Mouse (Mus musculus) adrenal gland, postnatal 25 days (tissue): ENCODE measurements around the gene Ppfia3. TPM values are rescaled to one million over a fixed set of nuclear protein-coding genes. Genes with fewer than 3 reads are reported as not detected.
"Not testable (repeated sequence)": the region's sequence is repeated elsewhere in the genome, so short reads cannot be mapped to it uniquely, and the experiment has no call there.

ENCODE experiments used
- DNase-seq: peaks from one replicate; pipeline ENCODE4 v3.0.0; 2021; ENCODE audit warnings: mixed read lengths
- total RNA-seq: library from RNA; stranded (reverse); gene quantifications from 2 replicates; pipeline ENCODE4 v1.2.3, GENCODE M21; 2021

Gene Ppfia3
- total RNA-seq, 1 experiment from 2014 or later: 2.9 TPM

DNA sequence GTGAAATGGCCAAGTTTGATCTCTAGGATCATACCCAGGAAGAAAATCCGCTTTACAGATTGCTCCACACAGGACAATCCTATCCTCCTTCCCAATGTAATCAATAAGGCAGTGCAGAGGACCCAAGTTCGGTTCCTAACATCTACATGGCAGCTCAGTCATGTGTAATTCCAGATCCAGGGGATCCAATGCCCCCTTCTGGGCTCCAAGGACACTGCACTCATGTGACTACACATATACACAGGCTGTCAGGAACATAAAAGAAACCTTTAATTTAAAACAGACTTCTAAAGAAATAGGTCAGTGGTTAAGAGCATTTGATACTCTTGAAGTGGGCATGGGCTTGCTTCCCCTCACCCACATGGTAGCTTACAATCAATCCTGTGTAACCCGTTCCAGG, 19.3 kb upstream of the Ppfia3 start:
- no peak for DNase-seq

GRCm38 (mm10) chr7:45376057-45376456, 9.2 kb upstream of the Ppfia3 start:
- no peak for DNase-seq

DNA sequence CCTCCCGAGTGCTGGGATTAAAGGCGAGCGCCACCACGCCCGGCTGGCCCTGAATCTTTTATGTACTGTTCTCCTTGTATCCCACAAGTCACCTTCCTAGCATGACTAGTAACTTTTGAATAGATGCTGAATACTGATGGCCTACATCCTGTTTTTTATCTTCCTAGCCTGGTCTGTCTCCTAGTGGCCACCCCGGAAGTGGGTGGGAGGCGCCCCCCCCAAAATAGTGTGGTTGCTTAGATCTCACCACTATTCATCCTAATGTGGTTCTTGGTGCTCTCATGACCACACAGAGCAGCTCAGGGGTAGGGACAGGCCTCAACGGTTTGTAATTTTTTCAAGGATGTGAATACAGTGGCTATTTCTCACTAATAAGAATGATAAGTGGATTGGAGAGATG, 7.8 kb upstream of the Ppfia3 start:
- no peak for DNase-seq

DNA sequence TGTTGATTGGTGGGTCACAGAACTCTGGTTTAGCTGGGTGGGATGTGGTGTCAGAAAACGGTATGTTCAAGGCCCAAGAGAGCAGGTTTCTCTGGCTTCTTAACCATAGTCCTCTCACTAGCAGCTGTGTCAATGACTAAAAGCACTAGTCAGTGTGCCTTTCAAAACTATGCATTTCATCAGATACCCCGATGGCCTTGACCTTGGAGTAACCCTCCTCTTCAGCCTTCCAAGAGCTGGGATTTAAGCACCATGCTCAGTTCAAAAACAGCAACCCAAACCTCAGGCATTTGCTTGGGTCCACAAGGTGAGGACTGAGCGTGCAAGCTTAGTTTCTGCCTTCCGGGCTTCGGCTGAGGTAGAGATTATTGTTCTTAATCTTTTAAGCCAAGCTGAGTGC, 5.6 kb upstream of the Ppfia3 start:
- no peak for DNase-seq

DNA sequence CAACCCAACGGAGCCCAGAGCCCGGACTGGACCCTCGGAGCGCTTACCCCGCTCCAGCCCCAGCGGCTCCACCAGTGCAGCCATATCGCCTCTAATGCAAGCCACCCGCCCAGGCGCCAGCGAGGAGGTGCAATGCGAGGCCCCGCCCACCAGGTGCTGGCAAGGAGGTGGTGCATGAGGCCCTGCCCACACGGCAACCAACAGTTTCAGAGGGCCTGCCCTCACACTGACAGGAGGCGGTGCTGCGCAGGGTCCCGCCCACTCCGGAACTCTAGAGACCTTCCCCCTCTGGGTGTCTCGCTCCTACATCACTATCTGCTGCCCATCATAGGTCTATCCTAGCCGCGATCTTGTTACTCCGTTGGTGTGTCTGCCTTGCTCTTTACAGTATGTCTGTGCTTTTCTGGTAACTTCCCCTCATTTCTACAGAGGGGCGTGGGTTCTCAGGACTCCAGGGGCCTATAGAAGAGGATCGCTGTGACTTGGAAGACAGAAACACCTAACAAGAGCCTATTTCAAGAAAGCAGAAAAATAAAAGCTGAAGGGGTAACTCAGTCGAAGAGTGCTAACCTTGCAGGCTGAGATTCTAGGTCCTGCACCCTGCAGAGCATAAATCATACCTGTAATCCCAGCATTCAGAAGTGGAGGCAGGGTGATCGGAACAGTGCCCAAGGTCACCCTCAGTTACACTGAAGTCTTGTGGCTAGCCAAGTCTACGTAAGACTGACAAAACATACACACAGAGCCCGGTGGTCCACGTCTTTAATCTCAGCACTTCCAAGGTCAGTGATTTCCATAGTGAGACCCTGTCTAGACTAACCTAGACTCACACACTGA, 3.9 kb upstream of the Ppfia3 start, which contains the start of gene Lin7b:
Gene Lin7b, minus strand, starts transcription at position 109 of the 837 bp plus-strand sequence.
- DNase-seq: peak; percentile 91

DNA sequence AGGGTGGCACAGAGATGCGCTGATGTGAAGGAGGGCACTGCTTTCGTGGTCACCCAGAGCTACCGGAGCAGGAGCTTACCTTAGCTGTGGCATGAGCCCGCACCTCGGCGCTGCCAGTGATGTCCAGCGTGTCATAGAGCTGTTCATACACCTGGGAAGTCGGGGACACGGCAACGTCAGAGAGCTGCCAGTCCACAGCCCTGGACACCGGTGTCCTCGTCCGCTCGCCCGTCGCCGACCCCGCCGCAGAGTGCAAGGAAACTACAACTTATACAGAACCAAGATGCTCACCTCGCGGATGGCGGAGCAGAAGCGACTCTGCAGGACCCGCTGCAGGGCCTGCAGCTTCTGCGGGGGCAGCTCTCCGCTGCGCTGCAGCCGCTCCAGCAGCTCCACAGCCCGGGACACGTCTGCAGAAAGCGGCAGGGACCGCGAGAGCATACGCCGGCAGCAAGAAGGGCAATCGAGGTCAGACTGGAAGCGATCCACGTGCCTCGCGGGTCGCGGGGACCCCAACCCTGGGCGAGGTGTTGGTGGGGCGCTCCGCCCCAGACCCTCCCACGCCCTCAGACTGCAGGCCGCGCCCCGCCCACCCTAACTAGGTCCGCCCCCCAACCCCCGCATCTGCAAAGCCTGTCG, 3.1 kb upstream of the Ppfia3 start:
- no peak for DNase-seq

DNA sequence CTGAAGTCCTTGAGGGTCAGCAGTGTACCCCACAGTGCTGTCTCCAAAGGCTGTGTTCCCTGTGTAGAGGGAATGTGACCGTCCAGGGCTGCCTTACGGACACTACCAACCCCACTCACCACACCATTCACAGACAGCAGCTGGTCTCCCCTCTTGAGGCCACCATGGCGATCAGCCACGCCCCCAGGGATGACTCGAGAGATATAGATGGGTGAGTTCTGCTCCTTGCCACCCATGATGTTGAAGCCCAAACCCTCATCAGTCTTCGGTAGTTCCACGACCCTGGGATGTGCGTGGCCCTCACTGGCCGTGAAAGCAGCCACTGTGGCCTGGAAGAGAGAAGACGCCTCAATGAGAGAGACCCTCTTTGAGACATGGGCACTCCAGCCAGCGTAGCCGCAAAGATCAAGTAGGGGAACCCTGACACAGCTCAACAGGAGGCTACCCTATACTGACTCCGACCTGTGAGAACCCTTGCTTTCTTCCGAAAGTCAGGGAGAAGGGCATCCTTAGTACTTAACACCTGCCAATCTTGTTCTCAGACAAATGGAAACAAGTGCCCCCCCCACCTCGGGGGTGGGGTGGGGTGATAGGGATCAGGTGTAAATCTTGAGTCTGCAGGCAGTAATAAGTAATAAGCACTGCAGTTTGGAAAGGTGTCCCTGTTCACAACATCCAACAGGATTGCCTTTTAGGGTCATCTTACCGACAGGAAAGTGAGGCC, 2.4 kb upstream of the Ppfia3 start:
- DNase-seq: no peak

DNA sequence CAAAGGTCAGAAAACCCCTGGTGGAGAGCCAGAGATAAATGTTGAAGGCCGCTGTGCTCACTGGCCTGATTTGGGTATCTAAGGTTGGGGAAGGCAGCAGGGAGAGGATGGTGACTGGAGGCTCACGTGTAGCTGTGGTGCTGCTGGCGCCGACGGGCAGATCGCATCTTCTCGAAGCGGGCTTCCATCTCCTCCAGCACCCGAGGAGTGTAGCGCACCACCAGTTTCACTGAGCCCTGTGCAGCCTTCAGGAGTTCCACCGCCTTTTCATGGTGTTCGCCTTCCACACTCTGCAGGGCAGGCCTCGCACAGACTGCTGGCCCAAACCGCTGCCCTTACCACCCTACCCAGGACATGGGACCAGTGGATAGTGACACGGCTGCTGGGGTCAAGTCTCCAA, 1.4 kb upstream of the Ppfia3 start:
- DNase-seq: no peak

GRCm38 (mm10) chr7:45367020-45367880, 431 bp upstream of the Ppfia3 start:
- DNase-seq: peak; percentile 98

DNA sequence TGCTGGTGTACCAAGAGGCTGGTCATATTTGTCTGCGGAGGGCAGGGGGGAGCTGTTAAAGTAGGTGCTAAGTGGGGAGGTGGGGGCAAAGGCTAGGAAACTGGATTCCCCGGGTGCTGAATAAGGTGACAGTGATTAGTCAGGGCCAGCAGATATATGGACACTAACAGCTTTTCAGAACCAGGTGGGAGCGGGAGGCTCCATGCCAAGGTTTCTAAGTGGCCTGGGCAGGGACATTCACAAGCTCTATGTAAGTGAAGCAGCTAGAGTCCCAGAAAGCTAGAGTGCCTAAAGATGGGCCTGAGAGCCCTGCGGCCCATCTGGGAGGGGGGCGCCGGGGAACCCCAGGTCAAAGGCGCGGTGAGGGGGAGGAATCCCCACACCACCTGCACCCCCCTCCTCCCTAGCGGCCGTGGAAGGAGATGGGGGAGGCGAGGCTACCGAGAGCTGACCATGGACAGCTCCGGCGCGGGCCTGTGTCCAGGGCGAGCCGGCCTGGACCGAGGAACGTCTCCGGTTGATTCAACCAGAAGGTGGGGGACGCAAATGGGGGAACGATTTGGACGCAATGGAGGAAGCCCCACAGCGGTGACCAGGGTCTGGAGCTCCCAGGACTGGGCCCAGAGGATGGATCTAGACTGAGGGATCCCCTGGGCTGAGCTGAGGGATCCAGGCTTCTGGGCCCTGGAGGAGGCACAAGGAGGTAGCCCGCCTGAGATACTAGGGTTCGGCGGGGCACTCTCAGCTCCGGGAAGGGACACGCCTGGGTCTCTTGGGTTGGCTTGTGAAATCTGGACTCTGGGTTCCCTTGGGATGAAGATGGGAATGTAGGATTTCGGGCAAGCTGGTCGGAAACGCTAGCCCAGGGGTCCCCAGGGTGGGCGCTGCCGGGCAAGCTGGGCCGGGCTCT, 822 bp downstream of the Ppfia3 start:
- peak; percentile 70 for DNase-seq

GRCm38 (mm10) chr7:45363983-45364382, 2.8 kb downstream of the Ppfia3 start:
- DNase-seq: no peak

DNA sequence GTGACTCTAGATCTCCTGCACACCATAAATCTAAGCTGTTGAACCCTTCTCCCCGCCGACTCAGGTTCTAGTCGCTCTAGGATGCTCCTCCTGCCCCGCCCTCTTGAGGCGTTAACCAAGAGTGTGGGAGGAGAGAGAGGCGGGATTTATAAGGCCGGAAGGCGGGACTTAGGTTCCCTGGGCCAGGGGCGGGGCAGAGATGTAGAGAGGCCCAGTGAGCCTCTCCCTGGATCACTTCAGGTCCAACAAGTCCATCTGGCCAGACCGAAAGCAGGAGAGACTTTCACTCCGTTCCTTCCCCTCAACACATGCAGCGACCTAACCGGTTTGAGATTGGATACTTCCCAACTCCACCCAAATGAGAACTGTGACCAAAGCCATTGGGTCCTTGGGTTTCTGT, 4.0 kb downstream of the Ppfia3 start:
- DNase-seq: no peak

DNA sequence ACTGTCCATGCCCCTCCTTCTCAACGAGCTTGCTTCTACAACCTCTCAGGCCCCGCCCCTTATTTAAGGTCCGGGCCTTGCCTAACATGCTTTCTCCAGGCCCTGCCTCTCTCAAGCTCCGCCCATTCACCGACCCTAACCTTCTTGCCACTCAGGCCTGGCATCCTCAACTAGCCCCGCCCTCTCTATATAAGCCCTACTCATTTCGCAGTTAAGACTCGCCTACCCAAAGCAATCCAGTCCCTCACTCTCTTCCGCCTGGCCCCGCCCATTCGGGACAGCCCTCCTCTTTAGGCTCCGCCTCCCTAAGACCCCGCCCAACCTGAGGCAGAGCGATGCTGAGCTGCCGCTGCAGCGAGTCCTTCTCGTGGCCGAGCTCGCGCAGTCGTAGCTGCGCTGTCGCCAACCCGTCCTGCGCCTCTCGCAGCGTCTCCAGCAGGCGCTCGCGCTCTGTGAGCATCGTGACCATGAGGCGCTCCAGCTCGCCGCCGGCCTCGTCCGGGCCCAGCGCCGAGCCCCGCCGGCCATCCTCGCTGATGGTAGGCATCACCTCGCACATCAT, 5.5 kb downstream of the Ppfia3 start:
- peak; percentile 75 for DNase-seq

DNA sequence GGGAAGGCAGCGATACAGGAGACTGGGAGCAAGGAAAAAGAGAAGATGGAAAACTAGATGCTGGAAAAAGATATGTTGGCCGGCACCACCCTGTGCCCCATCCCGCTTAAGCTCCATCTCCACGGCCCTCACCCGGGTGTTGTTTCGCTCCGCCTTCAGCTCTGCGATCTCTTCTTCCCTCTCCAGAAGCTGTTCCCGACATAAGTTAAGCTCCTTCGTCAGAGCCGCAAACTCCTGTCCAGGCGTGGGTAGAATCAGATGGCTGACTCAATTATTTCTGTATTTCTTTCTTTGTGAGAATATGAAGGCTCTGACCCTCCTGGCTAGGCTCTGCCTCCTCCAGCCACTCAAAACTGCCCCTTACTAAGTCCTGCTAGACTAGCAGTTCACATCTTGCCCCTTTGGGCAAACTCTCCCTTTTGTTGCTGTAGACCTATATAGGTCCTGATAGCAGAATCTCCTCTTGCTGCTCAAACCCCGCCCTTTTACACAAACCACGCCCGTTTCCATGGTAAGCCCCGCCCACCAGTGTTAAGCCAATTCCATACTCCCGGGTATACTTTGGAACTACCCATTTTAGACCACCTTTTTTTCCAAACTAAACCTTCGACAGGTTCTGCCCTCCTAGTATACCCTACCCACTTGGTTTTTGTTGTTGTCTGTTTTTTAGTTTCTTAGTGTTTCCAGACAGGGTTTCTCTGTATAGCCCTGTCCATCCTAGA, 6.3 kb downstream of the Ppfia3 start:
- DNase-seq: no peak

- DNase-seq: not testable (repeated sequence)
These were observed 7.7 kb downstream of the Ppfia3 start for GRCm38 (mm10) chr7:45359081-45359480.

DNA sequence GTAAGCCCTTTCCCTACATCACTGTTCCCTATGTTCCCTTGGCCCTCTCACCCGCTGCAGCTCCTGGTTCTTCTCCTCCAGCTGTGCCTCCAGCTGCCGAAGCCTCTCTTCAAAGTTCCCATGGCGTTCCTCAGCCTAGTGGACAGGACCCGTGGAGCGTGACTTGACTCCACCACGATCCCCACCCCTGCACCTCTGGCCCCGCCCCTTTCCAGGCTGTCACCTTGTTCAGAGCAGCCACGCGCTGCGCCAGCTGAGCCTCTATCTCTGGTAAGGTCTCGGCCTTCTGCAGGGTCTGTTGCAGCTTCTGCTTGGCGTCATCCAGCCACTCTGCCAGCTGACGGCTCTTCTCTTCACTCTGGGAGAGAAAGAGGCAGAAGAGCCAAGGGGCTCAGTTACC, 10.7 kb downstream of the Ppfia3 start:
- no peak for DNase-seq

GRCm38 (mm10) chr7:45355318-45356020, 11.3 kb downstream of the Ppfia3 start:
- DNase-seq: no peak

GRCm38 (mm10) chr7:45353041-45353440, 13.8 kb downstream of the Ppfia3 start:
- no peak for DNase-seq

- no peak for DNase-seq
These were observed 19.9 kb downstream of the Ppfia3 start for GRCm38 (mm10) chr7:45346905-45347304.
